Mouse (Mus musculus) stomach, postnatal 0 days (tissue): ENCODE measurements around the gene Gm2431.
"Not testable (repeated sequence)": the region's sequence is repeated elsewhere in the genome, so short reads cannot be mapped to it uniquely, and the experiment has no call there.

Source experiments
- CTCF ChIP-seq: IDR thresholded peaks from 2 replicates; pipeline ENCODE4 v1.5.1; 2016; ENCODE audit warnings: antibody characterized with exemption, low read depth, mild to moderate bottlenecking, moderate library complexity
- EP300 ChIP-seq: optimal IDR thresholded peaks from 2 replicates; pipeline ENCODE3; 2016; ENCODE audit warnings: antibody characterized with exemption

GRCm38 (mm10) chr7:142258254-142258653 is at the start of gene Gm2431:
- not testable (repeated sequence) for TF ChIP-seq EP300, CTCF
